9 mouse cellular contexts compared by ENCODE assay signal in the genomic region with DNA sequence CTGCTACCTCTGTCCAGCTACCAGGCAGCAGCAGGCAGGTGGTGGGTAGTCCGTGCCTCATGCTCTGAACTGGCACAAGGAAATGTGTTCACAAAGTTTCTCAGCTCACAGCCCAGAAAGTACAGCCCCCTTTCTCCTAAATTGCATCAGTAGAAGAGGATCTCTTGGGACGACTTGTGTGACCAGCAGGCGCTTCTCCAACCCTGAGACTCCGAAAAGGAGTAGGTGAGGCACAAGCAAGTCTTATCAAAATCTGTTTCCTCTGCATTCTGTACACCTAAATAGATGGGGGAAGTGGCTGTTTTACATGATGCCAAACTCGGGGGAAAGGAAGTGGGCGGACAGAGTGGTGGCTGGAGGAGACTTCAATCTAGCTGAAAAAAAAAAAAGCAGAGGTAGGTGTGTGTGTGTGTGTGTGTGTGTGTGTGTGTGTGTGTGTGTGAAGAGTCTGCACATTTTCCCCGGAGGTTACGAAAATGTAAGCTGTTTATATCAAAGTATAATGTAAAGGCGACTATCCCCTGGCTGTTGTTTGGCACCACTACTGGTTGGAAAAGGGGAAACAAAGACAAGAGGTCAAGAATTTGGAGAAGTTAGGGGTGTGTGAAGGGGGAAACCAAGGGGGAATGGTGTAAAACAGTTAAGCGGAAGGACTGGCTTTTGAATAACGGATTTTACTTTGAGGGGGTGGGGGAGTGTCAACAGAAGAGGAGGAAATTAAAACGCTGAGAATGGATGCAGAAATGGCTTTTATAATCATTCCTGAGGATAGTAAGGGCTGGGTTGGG. TPM values are rescaled to one million over a fixed set of nuclear protein-coding genes. Genes with fewer than 3 reads are reported as not detected.
DNase-seq lines count a peak whose midpoint lies in the region; ATAC-seq and TF ChIP-seq lines count a peak whose summit lies in the region.
"Had no signal": no experiment of that assay in that cellular context is flagged by ENCODE, and none has a peak within 500 bp of the region (broad histone marks: within the 10 kb centered on the region; RNA-seq: fewer than 3 reads in every experiment).

No protein-coding gene starts in this region.

- H3K36me3 ChIP-seq in liver, postnatal 0 days (replicated peaks; ENCODE audit: insufficient read depth, low read length): no peaks in the 10 kb centered on the region

- TF ChIP-seq EP300 in liver, postnatal 0 days (IDR thresholded peaks at IDR 0.05; ENCODE audit: low read depth): no peak

- H3K4me1 ChIP-seq in liver, postnatal 0 days (ENCODE audit: insufficient read depth): peaks cover 19% of the 10 kb centered on the region

- DNase-seq in cerebellum, adult 8-10 months: peak; percentile 29
- no peak for DNase-seq in cerebellum, adult 11-12 months
- DNase-seq in right cerebral cortex, adult 2 months (ENCODE audit: low spot score in 2 of 2): peak; percentile 34 to 37
- DNase-seq in right cerebral cortex, postnatal 14 days: no peak
- peak; percentile 10 for DNase-seq in liver, postnatal 0 days
- DNase-seq in telencephalon, adult 2 months (ENCODE audit: low read depth, low spot score): peak; percentile 35
- no peak for DNase-seq in retina, embryonic 14.5 days (ENCODE audit: low spot score)
- DNase-seq in lung, postnatal 25 days (ENCODE audit: low spot score): no peak
- DNase-seq: gastrocnemius, postnatal 10 days had no signal

- no peak for TF ChIP-seq CTCF in liver, postnatal 0 days (IDR thresholded peaks at IDR 0.05; ENCODE audit: low read depth)

- H3K27me3 ChIP-seq in liver, postnatal 0 days (ENCODE audit: insufficient read depth, low read length): peaks cover 55% of the 10 kb centered on the region

- H3K9me3 ChIP-seq in liver, postnatal 0 days (ENCODE audit: low read length): no peaks in the 10 kb centered on the region

- H3K4me2 ChIP-seq in liver, postnatal 0 days (ENCODE audit: low read depth, low read length): peak overlapping the region; percentile 76

- no peak for ATAC-seq in liver, postnatal 0 days

- H3K9ac ChIP-seq in liver, postnatal 0 days (replicated peaks): no peak overlapping the region

- WGBS in liver, postnatal 0 days (ENCODE audit: insufficient replicate concordance): 11% methylated on average over 12 of the region's 12 CpGs

- no peak overlapping the region for H3K27ac ChIP-seq in liver, postnatal 0 days (ENCODE audit: low read depth)

- H3K4me3 ChIP-seq in liver, postnatal 0 days (ENCODE audit: low read depth, low read length): peak overlapping the region; percentile 47

RNA-seq across cellular contexts. Expression of gene Kcnk12, which starts 1.7 kb away (rescaled TPM):
- 0.52 and 1.2 TPM in 2 replicates for polyA plus RNA-seq in liver, postnatal 0 days (2015; fragmentation: Nextera tagmentation; extraction: Ambion mirVana)

Comparison
In these comparisons a context has a peak if more than half of its experiments do, and no peak if none do; other contexts are left out.
1. DNase-seq: peak in cerebellum, adult 8-10 months (single experiment), right cerebral cortex, adult 2 months (2 of 2), liver, postnatal 0 days (single experiment) and telencephalon, adult 2 months (single experiment); none in cerebellum, adult 11-12 months (single experiment), right cerebral cortex, postnatal 14 days (single experiment), retina, embryonic 14.5 days (single experiment) and lung, postnatal 25 days (single experiment).